Comparison of ENCODE assay signal across 15 mouse cellular contexts in the genomic region with DNA sequence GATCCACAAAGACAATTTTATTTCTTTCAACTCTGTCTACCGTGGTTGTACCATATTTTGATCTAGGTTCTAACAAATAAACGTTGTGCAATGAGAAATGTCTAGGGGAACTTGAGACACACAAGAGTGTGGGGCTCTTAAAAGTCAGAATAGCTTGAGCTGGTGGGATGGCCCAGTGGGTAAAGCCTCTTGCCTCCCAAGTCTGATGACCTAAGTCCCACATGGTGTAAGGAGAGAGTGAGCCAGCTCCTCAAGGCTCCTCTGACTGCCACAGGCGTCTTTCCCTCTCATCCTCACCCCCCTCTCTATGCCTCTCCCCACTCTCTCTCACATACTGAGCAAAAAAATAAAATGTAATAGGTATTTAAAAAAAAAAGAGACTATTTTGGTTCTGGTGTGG.
"Had no signal": no experiment of that assay in that cellular context is flagged by ENCODE, and none has a peak within 500 bp of the region (broad histone marks: within the 10 kb centered on the region; RNA-seq: fewer than 3 reads in every experiment).

No protein-coding gene starts in this region.

- H3K9me3 ChIP-seq: lung, embryonic 15.5 days; neural tube, embryonic 15.5 days had no signal

- H3K27me3 ChIP-seq: lung, embryonic 15.5 days; neural tube, embryonic 15.5 days had no signal

- H3K9ac ChIP-seq: limb, embryonic 12.5 days; liver, embryonic 15.5 days; lung, embryonic 15.5 days; midbrain, embryonic 12.5 days; neural tube, embryonic 15.5 days had no signal

- H3K27ac ChIP-seq: limb, embryonic 12.5 days; liver, embryonic 15.5 days; lung, embryonic 15.5 days; midbrain, embryonic 12.5 days; neural tube, embryonic 15.5 days had no signal

- DNase-seq: kidney, adult 8-10 months; kidney, postnatal 25 days; liver; right cerebral cortex, adult 18-20 months; right cerebral cortex, postnatal 25 days; thymus, adult 18-20 months; thymus, postnatal 14 days had no signal

- H3K4me2 ChIP-seq: limb, embryonic 12.5 days; lung, embryonic 15.5 days; midbrain, embryonic 12.5 days had no signal

- ATAC-seq: inflammation-experienced regulatory T-cells, adult 6 months; intestine, postnatal 0 days; midbrain, embryonic 16.5 days had no signal

- H3K36me3 ChIP-seq: limb, embryonic 12.5 days; liver, embryonic 15.5 days; lung, embryonic 15.5 days; midbrain, embryonic 12.5 days; neural tube, embryonic 15.5 days had no signal

- H3K4me3 ChIP-seq: limb, embryonic 12.5 days; liver, embryonic 15.5 days; lung, embryonic 15.5 days; midbrain, embryonic 12.5 days; neural tube, embryonic 15.5 days had no signal
